Mouse (Mus musculus) lung, embryonic 15.5 days (tissue): Measurements from ENCODE around the gene Sync. TPM values are rescaled to one million over a fixed set of nuclear protein-coding genes. Genes with fewer than 3 reads are reported as not detected.

Experiments used
- ATAC-seq: fragments of 200-750 bp; cut with Nextera tagmentation; 2 replicates; pipeline ENCODE4 v1.8.0; 2017; ENCODE audit warnings: moderate number of reproducible peaks, borderline replicate concordance; ENCODE audit not compliant: low FRiP score, low TSS enrichment; ENCODE audit errors: extremely low read depth
- H3K27ac ChIP-seq: fragments of 300-500 bp; sonication (generic); 2 replicates; pipeline ENCODE4 v1.5.1; 2015; ENCODE audit warnings: moderate library complexity, mild to moderate bottlenecking, inconsistent platforms
- H3K27me3 ChIP-seq: fragments of 300-500 bp; sonication (generic); 2 replicates; pipeline ENCODE4 v1.6.1; 2015; ENCODE audit warnings: inconsistent platforms
- H3K36me3 ChIP-seq: fragments of 300-500 bp; sonication (generic); 2 replicates; pipeline ENCODE4 v1.6.1; 2015; ENCODE audit warnings: inconsistent platforms
- H3K4me1 ChIP-seq: fragments of 300-500 bp; sonication (generic); 2 replicates; pipeline ENCODE4 v1.6.1; 2015; ENCODE audit warnings: inconsistent platforms
- H3K4me2 ChIP-seq: fragments of 300-500 bp; sonication (generic); 2 replicates; pipeline ENCODE4 v1.6.1; 2015; ENCODE audit warnings: inconsistent platforms, mild to moderate bottlenecking, moderate library complexity
- H3K4me3 ChIP-seq: fragments of 300-500 bp; sonication (generic); 2 replicates; pipeline ENCODE4 v1.5.1; 2015; ENCODE audit warnings: mild to moderate bottlenecking, inconsistent platforms
- H3K9ac ChIP-seq: fragments of 300-500 bp; sonication (generic); 2 replicates; pipeline ENCODE4 v1.6.1; 2015; ENCODE audit warnings: inconsistent platforms
- H3K9me3 ChIP-seq: fragments of 300-500 bp; sonication (generic); 2 replicates; pipeline ENCODE4 v1.6.1; 2016; ENCODE audit warnings: inconsistent platforms
- WGBS: fragments of 180-500 bp; shearing (Covaris S2); methylation state at CpG from one replicate; pipeline ENCODE4 v1.1.7; 2015; 5-methylcytosine and 5-hydroxymethylcytosine counted together
- polyA plus RNA-seq: library from polyadenylated mRNA; unstranded; fragments of >200 nt; fragmentation: Nextera tagmentation; extraction: Ambion mirVana; gene quantifications from 2 replicates; pipeline ENCODE4 v1.2.1, GENCODE M21; 2015

Sync gene
- polyA plus RNA-seq, 1 experiment from 2014 or later, result 0.71 TPM

DNA sequence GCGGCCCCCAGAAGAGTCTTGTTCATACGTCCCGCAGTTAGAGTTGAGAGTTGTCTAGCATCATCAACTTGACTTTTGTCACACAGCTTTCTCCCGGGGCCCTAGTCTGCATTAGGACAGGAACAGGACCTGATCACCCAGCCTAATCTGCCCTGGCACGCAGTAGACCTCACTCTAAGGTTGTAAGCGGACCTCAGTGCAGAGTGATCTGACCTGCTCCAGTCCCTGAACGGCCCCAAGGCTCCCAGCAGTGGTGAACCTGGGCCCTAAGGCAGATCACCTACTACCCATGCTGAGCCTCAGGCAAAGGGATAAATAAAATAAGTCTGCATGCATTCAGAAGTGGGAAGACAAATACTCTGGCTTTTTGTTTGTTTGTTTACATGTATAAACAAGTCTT, 38.1 kb upstream of the Sync start:
- 37% methylated on average over 7 of the region's 7 CpGs for WGBS
- peaks cover 54% of the 10 kb centered on the region for H3K4me1 ChIP-seq

DNA sequence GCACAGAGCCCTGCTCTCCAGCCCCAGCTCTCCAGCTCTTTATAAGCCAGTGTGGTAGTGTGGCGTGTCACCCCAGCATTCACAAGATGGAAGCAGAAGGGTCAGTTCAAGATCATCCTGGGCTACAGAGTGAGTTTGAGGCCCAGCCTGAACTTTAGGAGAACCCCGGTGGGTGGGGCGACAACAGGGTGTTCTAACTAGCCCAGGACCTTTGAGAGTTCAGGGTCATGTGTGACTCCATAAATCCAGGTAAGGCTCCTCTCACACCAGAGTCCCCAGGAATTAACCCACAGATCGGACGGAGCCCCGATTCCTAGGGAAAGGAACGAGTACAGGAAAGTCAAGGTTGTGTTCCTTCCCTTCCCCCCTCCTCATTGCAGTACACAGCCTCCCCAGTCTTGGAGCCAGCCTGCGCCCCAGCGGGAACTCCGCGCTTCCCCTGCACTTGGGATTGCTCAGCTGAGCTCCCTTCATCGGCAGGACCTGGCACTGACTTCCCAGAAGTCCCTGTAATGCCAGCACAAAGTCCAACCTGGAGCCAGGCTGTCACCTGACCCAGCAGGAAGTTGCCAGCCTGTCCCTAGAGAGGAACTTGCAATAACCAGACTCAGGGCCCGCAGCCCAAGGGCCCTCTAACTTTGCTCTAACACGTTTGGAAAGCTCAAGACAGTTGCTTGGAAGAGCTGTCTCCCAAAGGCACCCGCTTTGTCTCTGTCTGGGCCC, 36.5 kb upstream of the Sync start:
- H3K9me3 ChIP-seq, result no peaks in the 10 kb centered on the region
- peaks cover 54% of the 10 kb centered on the region for H3K27me3 ChIP-seq
- no peak overlapping the region for H3K4me3 ChIP-seq
- no peak for ATAC-seq
- H3K4me1 ChIP-seq, result peaks cover 39% of the 10 kb centered on the region
- WGBS, result 37% methylated on average over 15 of the region's 15 CpGs
- no peaks in the 10 kb centered on the region for H3K36me3 ChIP-seq
- H3K4me2 ChIP-seq, result peak overlapping the region; percentile 36
- no peak overlapping the region for H3K9ac ChIP-seq
- H3K27ac ChIP-seq, result 0 out of 2 replicates have a peak overlapping the region, but pooled peaks have one; percentile 3

More for the DNA sequence above, 38.1 kb upstream of the Sync start:
- Histone ChIP-seq H3K9me3 (no peaks in the 10 kb centered on the region), H3K4me2 (no peak overlapping the region), H3K9ac (no peak overlapping the region), H3K36me3 (no peaks in the 10 kb centered on the region), H3K27ac (no peak overlapping the region), H3K4me3 (no peak overlapping the region), H3K27me3 (peaks cover 54% of the 10 kb centered on the region)
- ATAC-seq, result no peak

DNA sequence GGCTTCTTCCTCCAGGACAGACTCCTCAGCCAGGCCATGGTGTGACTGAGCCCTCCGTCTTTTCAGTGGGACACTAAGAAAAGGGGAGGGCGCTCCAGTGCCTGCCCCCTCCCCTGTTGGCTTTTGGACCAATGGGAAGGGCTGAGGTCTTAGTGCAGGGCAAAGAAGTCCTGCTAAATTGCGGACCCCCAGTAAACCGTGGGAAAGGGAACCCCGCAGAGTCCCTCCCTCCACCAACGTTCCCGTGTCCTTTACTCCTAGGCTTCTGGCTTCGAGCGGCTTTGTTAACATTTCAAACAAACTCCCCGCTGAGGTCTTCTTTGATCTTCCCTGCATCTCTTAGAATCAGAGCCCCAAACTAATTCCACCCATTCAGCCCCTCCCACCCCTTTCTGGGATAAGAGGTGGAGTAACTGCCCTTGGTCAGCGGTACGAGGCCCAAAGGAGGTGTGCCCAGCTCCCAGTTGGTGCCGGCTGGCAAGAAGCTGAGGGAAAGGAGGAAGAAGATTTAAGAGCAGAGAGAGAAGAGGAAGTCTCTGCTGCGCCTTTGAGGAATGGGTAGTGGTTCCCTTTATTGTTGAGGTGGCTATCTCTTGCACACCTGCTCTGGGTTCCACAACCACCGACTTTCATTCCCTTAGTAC, 35.8 kb upstream of the Sync start:
- Histone ChIP-seq H3K27me3 (peaks cover 50% of the 10 kb centered on the region), H3K9ac (no peak overlapping the region), H3K36me3 (no peaks in the 10 kb centered on the region), H3K4me1 (peaks cover 40% of the 10 kb centered on the region), H3K27ac (0 out of 2 replicates have a peak overlapping the region, but pooled peaks have one; percentile 3), H3K4me2 (peak overlapping the region; percentile 36), H3K9me3 (no peaks in the 10 kb centered on the region), H3K4me3 (no peak overlapping the region)
- no peak for ATAC-seq
- WGBS, result 5% methylated on average over 15 of the region's 15 CpGs

DNA sequence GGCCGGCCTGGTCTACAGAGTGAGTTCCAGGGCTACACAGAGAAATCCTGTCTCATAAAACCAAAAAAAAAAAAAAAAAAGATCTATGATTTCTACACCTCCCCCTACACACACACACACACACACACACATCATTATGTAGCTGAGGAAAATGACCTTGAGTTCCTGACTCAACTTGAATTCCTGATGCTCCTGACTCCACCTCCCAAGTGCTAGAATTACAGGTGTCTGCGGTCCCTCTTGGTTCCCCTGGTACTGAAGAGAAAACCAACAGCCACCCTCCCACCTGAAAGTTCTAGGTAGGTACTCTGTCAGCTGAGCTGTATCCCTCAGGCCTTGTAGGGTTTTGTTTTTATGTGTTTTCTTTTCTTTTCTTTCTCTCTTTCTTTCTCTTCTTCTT, 34.9 kb upstream of the Sync start:
- H3K4me2 ChIP-seq, result no peak overlapping the region
- peaks cover 41% of the 10 kb centered on the region for H3K27me3 ChIP-seq
- WGBS, result 82% methylated on average over 2 of the region's 2 CpGs
- H3K27ac ChIP-seq, result no peak overlapping the region
- no peak for ATAC-seq
- no peak overlapping the region for H3K9ac ChIP-seq
- H3K9me3 ChIP-seq, result no peaks in the 10 kb centered on the region
- peaks cover 37% of the 10 kb centered on the region for H3K4me1 ChIP-seq
- H3K36me3 ChIP-seq, result no peaks in the 10 kb centered on the region
- no peak overlapping the region for H3K4me3 ChIP-seq

DNA sequence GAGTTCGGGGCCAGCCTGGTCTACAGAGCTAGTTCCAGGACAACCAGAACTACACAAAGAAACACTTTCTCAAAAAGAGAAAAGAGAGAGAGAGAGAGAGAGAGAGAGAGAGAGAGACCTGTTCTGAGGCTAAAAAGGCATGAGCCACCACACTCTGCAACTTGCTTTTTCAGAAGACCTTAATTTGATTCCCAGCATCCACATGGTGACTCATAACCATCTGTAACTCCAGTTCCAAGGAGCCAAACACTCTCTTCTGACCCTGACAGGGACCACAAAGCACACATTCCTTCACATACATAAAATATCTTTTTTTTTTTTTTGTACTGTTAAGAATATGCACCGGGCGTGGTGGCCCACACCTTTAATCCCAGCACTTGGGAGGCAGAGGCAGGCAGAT, 32.8 kb upstream of the Sync start:
- 78% methylated on average over 3 of the region's 3 CpGs for WGBS
- Histone ChIP-seq H3K9me3 (no peaks in the 10 kb centered on the region), H3K4me1 (peaks cover 25% of the 10 kb centered on the region), H3K27me3 (peaks cover 27% of the 10 kb centered on the region), H3K36me3 (no peaks in the 10 kb centered on the region), H3K4me3 (no peak overlapping the region), H3K4me2 (no peak overlapping the region), H3K27ac (no peak overlapping the region), H3K9ac (no peak overlapping the region)
- ATAC-seq, result no peak

DNA sequence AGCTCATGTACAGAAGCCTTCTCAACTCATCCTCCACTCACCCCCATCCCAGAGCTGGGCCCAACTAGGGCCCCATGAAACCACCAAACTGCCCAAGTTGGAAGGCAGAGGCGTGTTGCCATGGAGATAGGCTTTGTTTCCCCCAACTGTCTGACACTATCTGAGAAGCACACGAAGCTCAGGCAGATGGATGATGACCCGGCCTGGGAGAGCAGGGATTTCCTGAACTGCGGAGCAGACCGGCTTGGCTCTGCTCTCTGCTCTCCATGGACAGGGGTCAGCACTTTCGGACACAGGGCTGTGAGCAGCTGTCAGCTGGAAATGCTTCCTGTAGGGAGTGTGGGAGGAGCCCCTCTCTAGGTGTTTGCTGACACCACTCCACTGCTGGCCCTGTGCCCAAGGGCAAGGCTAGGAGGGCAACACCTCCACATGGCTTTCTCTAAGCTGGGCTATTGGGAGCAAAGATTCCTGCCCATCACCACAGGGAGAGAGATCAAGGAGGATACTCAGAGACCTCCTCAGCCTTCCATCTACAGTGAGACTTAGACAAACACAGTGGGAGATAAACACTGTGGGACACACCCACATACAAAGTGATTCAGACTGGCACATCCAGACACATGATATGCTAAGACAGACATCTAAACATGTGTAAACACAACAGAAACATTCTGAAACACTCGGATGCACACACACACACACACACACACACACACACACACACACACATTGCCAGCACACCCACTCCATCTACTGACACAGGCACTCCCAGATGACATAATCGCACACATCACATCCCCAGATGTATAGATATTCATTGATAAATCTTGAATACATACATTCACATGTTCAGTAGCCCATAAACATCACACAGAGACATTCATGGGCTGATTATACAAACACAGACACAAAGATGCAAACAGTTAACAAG, 30.7 kb upstream of the Sync start:
- H3K27me3 ChIP-seq, result peaks cover 11% of the 10 kb centered on the region; the same call in 1 of the 2 replicates
- WGBS, result 10% methylated on average over 8 of the region's 8 CpGs
- ATAC-seq, result peak; percentile 68
- peak overlapping the region; percentile 1; the same call in 1 of the 2 replicates for H3K4me3 ChIP-seq
- peak overlapping the region; percentile 60 for H3K27ac ChIP-seq
- no peaks in the 10 kb centered on the region for H3K36me3 ChIP-seq
- H3K4me1 ChIP-seq, result peaks cover 16% of the 10 kb centered on the region
- no peaks in the 10 kb centered on the region for H3K9me3 ChIP-seq
- peak overlapping the region; percentile 28 for H3K4me2 ChIP-seq
- H3K9ac ChIP-seq, result no peak overlapping the region

DNA sequence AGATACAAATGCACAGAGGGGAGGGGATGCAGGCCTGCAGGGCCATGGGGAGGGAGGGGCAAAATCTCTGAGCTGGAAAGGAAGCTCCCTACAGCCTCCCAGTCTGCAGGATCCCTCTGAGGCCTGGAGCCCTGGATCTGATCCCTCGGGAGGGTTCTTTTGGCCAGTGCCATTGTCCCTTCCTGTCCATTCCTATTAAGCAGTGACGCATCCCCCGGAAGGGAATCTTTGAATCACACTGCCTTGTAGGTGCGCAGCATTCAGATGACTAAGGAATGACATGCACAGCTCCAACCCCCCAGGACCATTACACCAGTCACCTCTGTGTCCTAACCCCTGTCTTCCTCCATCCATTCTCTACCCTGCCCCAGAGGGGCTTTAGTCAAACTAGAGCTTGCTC, 28.3 kb upstream of the Sync start:
- ATAC-seq, result no peak
- WGBS, result 80% methylated on average over 4 of the region's 4 CpGs

DNA sequence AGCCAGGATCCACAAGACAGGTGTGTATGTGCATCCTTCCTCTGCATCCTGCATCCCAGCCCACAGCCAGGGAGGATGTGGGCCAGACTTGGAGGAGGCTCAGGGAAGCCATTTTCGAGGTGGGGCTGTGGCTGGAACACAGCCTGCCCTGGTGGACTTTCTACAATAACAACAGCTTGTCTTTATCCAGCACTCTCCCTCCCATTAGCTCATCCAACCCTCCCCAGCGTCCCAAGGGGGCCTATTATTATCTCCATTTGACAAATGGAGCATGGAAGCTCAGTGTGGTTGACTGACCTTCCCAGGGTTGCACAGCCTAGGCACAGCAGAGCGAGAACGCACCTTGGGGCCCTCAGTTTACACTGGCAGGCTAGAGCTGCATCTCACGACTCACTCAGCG, 26.7 kb upstream of the Sync start:
- ATAC-seq, result no peak
- Histone ChIP-seq H3K4me2 (no peak overlapping the region), H3K36me3 (no peaks in the 10 kb centered on the region), H3K4me3 (no peak overlapping the region), H3K4me1 (peaks cover 28% of the 10 kb centered on the region), H3K9ac (no peak overlapping the region), H3K27me3 (no peaks in the 10 kb centered on the region), H3K9me3 (no peaks in the 10 kb centered on the region), H3K27ac (no peak overlapping the region)
- 18% methylated on average over 6 of the region's 6 CpGs for WGBS

More for the DNA sequence above, 28.3 kb upstream of the Sync start:
- H3K9me3 ChIP-seq, result no peaks in the 10 kb centered on the region
- no peak overlapping the region for H3K9ac ChIP-seq
- H3K27me3 ChIP-seq, result peaks cover under 1% of the 10 kb centered on the region; the same call in 1 of the 2 replicates
- no peak overlapping the region for H3K27ac ChIP-seq
- no peaks in the 10 kb centered on the region for H3K36me3 ChIP-seq
- no peak overlapping the region for H3K4me2 ChIP-seq
- no peak overlapping the region for H3K4me3 ChIP-seq
- H3K4me1 ChIP-seq, result peaks cover 28% of the 10 kb centered on the region

DNA sequence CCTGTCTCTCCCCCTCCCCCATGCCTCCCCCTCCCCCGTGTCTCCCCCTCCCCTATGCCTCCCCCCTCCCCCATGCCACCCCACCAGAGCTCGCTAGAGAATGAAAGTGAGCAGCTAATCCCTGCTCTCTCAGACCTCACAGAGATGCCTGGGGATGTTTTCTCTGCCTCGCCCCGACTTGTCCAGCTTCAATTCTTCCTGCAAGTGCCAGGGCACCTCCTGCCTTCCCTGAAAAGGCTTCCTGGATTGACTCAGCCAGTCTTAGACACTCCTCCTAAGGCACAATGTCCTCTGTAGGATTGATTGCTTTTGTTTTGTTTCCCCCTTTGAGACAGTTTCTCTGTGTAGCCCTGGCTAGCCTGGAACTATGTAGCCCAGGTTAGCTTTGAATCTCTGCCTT, 26.2 kb upstream of the Sync start, which contains the start of gene C77080:
Gene C77080, minus strand, starts transcription at position 209 of the 400 bp plus-strand sequence.
- H3K36me3 ChIP-seq, result no peaks in the 10 kb centered on the region
- no peaks in the 10 kb centered on the region for H3K27me3 ChIP-seq
- no peak for ATAC-seq
- H3K4me3 ChIP-seq, result no peak within 1 kb of the TSS
- no peak within 1 kb of the TSS for H3K9ac ChIP-seq
- WGBS, result 20% methylated on average over 3 of the region's 4 CpGs
- no peak within 1 kb of the TSS for H3K4me2 ChIP-seq
- H3K9me3 ChIP-seq, result no peaks in the 10 kb centered on the region
- peaks cover 23% of the 10 kb centered on the region for H3K4me1 ChIP-seq
- H3K27ac ChIP-seq, result no peak within 1 kb of the TSS

DNA sequence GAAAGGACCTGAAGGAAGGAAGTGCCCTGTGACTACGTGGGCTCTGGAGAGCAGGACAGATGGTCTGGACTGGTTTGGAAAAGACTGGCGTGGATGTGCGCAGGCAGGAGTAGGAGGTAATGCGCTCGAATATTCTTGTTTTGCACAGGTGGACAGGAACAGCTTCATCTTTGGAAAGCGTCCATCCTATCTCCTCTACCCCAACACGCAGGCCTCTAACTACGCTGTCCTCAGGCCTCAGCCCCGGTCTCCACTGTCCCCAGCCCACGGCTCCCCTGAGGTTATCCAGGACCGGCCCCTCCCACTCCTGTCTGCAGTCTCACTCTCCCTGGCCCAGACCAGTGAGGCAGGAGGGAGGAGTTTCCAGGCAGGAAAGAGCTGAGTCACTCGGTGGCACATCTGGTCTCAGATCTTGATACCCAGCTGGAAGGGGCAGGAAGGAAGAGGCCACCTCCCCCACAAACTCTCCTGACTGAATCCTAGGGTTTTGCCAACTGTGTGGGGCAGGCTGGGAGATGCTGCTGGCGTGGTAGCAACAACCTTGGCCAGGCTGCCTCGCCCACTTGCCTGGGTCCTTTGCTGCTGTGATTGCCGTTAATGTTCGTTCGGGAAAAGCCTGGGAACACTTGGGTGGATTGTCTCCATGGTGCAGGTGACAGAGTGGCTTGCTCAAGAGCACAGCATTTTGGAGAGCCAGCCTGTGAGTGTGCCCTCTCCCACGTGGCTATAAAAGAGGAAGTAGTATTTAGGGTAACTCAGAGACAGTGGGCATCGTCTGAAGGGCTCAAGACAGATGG, 24.0 kb upstream of the Sync start:
- peak overlapping the region; percentile 56 for H3K27ac ChIP-seq
- H3K4me1 ChIP-seq, result peaks cover 13% of the 10 kb centered on the region
- 24% methylated on average over 19 of the region's 19 CpGs for WGBS
- no peaks in the 10 kb centered on the region for H3K36me3 ChIP-seq
- H3K9ac ChIP-seq, result no peak overlapping the region
- no peak overlapping the region for H3K4me3 ChIP-seq
- peak; percentile 75; the same call in 1 of the 2 replicates for ATAC-seq
- H3K4me2 ChIP-seq, result peak overlapping the region; percentile 31
- H3K27me3 ChIP-seq, result no peaks in the 10 kb centered on the region
- H3K9me3 ChIP-seq, result no peaks in the 10 kb centered on the region

DNA sequence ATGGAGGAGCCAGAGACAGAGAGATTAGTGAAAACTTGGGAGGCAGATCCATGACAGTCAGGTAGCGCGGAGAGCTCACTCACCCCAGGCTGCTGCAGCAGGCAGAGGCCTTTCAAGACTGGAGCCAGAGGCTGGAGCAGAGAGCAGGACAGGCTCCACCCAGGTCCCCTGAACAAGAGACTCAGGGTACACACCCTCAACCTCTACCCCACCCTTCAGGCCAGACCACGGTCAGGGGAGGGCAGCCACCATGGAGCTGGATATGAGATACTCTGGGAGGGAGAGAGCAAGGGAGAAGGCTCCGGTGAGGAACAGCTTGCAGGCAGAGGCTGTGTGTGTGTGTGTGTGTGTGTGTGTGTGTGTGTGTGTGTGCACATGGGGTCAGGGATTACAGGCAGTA, 21.2 kb upstream of the Sync start:
- Histone ChIP-seq H3K4me2 (no peak overlapping the region), H3K9ac (no peak overlapping the region), H3K9me3 (no peaks in the 10 kb centered on the region), H3K4me1 (peaks cover 13% of the 10 kb centered on the region), H3K27me3 (no peaks in the 10 kb centered on the region), H3K36me3 (no peaks in the 10 kb centered on the region), H3K27ac (no peak overlapping the region), H3K4me3 (no peak overlapping the region)
- ATAC-seq, result no peak
- WGBS, result 78% methylated on average over 4 of the region's 4 CpGs
